20 mouse cellular contexts compared by ENCODE assay signal in the genomic region with DNA sequence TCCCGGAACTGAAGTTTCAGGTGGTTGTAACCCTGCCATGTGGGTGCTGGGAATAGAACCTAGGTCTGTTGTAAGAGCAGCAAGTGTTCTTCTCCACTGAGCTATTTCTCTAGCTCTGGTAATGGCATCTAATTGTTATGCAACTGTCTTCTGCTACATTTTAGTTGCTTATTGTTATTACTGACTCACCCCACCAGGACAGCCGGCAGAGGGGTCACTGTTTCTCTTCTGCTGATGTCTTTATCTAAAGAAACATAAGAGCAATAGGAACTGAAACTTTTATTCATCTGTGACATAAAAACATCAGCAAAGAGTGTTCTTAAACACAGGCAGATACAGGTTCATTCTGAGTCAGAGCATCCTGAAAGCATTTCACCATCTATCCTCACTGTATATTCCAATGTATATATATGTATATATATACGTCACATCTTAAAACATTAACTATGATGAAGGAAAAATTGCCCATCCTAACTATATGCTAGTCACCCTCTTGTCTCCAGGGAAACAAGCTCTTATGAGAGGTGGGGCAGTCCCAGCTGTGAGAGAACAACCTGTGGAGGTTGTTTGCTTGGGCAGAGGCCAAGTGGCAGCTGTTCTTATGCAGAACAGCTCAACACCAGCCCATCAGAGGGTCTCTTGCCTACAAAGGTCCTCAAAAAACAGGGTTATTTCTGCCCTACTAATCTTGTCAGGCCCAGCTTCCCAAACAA.
A peak's percentile ranks its signal among the peaks of the same experiment; 100 is the strongest.
DNase-seq lines count a peak whose midpoint lies in the region; ATAC-seq and TF ChIP-seq lines count a peak whose summit lies in the region.
"Had no signal": no experiment of that assay in that cellular context is flagged by ENCODE, and none has a peak within 500 bp of the region (broad histone marks: within the 10 kb centered on the region; RNA-seq: fewer than 3 reads in every experiment).

No protein-coding gene starts in this region.

- H3K27me3 ChIP-seq in forebrain, embryonic 13.5 days: no peaks in the 10 kb centered on the region
- H3K27me3 ChIP-seq in forebrain, embryonic 12.5 days: no peaks in the 10 kb centered on the region
- H3K27me3 ChIP-seq: kidney, embryonic 15.5 days had no signal

- H3K4me3 ChIP-seq in forebrain, embryonic 13.5 days: no peak overlapping the region
- no peak overlapping the region for H3K4me3 ChIP-seq in forebrain, embryonic 12.5 days (replicated peaks)
- H3K4me3 ChIP-seq in left cerebral cortex, adult 2 months: no peak overlapping the region
- H3K4me3 ChIP-seq: forebrain, embryonic 10.5 days; kidney, embryonic 15.5 days; midbrain, embryonic 10.5 days had no signal

- H3K4me1 ChIP-seq in forebrain, embryonic 13.5 days: peaks cover 25% of the 10 kb centered on the region
- H3K4me1 ChIP-seq in forebrain, embryonic 12.5 days: peaks cover 20% of the 10 kb centered on the region
- H3K4me1 ChIP-seq: kidney, embryonic 15.5 days had no signal

- 0 out of 2 replicates have a peak, but pooled peaks have one; percentile 9 for ATAC-seq in forebrain, embryonic 13.5 days
- ATAC-seq in forebrain, embryonic 12.5 days (ENCODE audit: low FRiP score): no peak
- peak; percentile 46 for ATAC-seq in common myeloid progenitor, adult 5-6 weeks (replicated peaks; ENCODE audit: low read depth, poor library complexity, severe bottlenecking)
- ATAC-seq: hindbrain, embryonic 16.5 days; intestine, postnatal 0 days had no signal

- TF ChIP-seq CTCF in left cerebral cortex, adult 2 months (IDR thresholded peaks at IDR 0.05): no peak

- peaks cover 14% of the 10 kb centered on the region; the same call in 1 of the 2 replicates for H3K36me3 ChIP-seq in forebrain, embryonic 13.5 days (ENCODE audit: poor library complexity, severe bottlenecking)
- peaks cover 8% of the 10 kb centered on the region; the same call in 1 of the 2 replicates for H3K36me3 ChIP-seq in forebrain, embryonic 12.5 days (replicated peaks)

- no peaks in the 10 kb centered on the region for H3K9me3 ChIP-seq in forebrain, embryonic 13.5 days (replicated peaks)
- H3K9me3 ChIP-seq in forebrain, embryonic 12.5 days: no peaks in the 10 kb centered on the region
- H3K9me3 ChIP-seq: forebrain, embryonic 10.5 days; kidney, embryonic 15.5 days; midbrain, embryonic 10.5 days had no signal

- DNase-seq in left cerebral cortex, postnatal 4 days: peak; percentile 46
- DNase-seq in left cerebral cortex, adult 2 months (ENCODE audit: extremely low spot score in 1 of 2, low spot score in 2 of 2): no peak
- DNase-seq in A20 (ENCODE audit: low read depth, low spot score): peak; percentile 93
- no peak for DNase-seq in heart, postnatal 25 days (ENCODE audit: low spot score)
- DNase-seq in adrenal gland, postnatal 14 days: no peak
- DNase-seq: adrenal gland, adult 8-10 months; cerebellum, adult 11-12 months; cerebellum, postnatal 36 days; gastrocnemius, postnatal 14 days; lung, embryonic 14.5 days; thymus, postnatal 14 days had no signal

- H3K9ac ChIP-seq in forebrain, embryonic 13.5 days: no peak overlapping the region
- no peak overlapping the region for H3K9ac ChIP-seq in forebrain, embryonic 12.5 days
- H3K9ac ChIP-seq: kidney, embryonic 15.5 days; lung, embryonic 14.5 days had no signal

- 91% methylated on average over 3 of the region's 3 CpGs for WGBS in forebrain, embryonic 13.5 days
- 97% methylated on average over 3 of the region's 3 CpGs for WGBS in forebrain, embryonic 12.5 days

- H3K27ac ChIP-seq in forebrain, embryonic 13.5 days: peak overlapping the region; percentile 68; the same call in 1 of the 2 replicates
- no peak overlapping the region for H3K27ac ChIP-seq in forebrain, embryonic 12.5 days
- no peak overlapping the region for H3K27ac ChIP-seq in left cerebral cortex, adult 2 months
- H3K27ac ChIP-seq: forebrain, embryonic 10.5 days; kidney, embryonic 15.5 days; midbrain, embryonic 10.5 days had no signal

- no peak overlapping the region for H3K4me2 ChIP-seq in forebrain, embryonic 13.5 days
- H3K4me2 ChIP-seq in forebrain, embryonic 12.5 days: no peak overlapping the region
- H3K4me2 ChIP-seq: kidney, embryonic 15.5 days; liver, embryonic 11.5 days; lung, embryonic 14.5 days had no signal

- intact Hi-C loops in left cerebral cortex, postnatal 4 days (cut with DNase I): no loop called here
- intact Hi-C loops in left cerebral cortex, adult 2 months (cut with DNase I): no loop called here
- intact Hi-C loops in heart, postnatal 25 days (cut with DNase I): no loop called here

Comparison
In these comparisons a context has a peak if more than half of its experiments do, and no peak if none do; other contexts are left out.
1. DNase-seq: peak in left cerebral cortex, postnatal 4 days (single experiment) and A20 (single experiment); none in left cerebral cortex, adult 2 months (0 of 2), heart, postnatal 25 days (single experiment) and adrenal gland, postnatal 14 days (single experiment).